Mouse (Mus musculus) megakaryocyte-erythroid progenitor cell, adult 5 weeks (primary cell): Measurements from ENCODE around the gene Ralgapb. TPM values are rescaled to one million over a fixed set of nuclear protein-coding genes. Genes with fewer than 3 reads are reported as not detected.

Source experiments
- polyA plus RNA-seq: library from polyadenylated mRNA; stranded (reverse); fragments of >175 nt; gene quantifications from 2 replicates; pipeline ENCODE4 v1.2.3, GENCODE M21; 2012

Ralgapb gene
- 2.5 and 2.9 TPM in 2 replicates for polyA plus RNA-seq

GRCm38 (mm10) chr2:158409595-158410021, at the start of gene Ralgapb:
Ralgapb (plus strand) TSS chr2:158409848.

GRCm38 (mm10) chr2:158375443-158376122, 34.1 kb upstream of the Ralgapb start, which contains the start of gene Snhg11:
Snhg11 (plus strand) TSS chr2:158375638.

GRCm38 (mm10) chr2:158501836-158502812, 92.5 kb downstream of the Ralgapb start, which contains the start of gene Adig:
Adig (plus strand) TSS chr2:158502612.

GRCm38 (mm10) chr2:158512528-158512927, 102.9 kb downstream of the Ralgapb start, which contains the start of gene Arhgap40:
Arhgap40 (plus strand) TSS chr2:158512796.

Other genes starting within 250 kb of the Ralgapb start
- gene D630003M21Rik, start 180.6 kb upstream of the Ralgapb start, polyA plus RNA-seq = 0.03 and 0.04 TPM in 2 replicates
- gene Bpi, start 151.8 kb upstream of the Ralgapb start, polyA plus RNA-seq = 0.10 TPM in 1 of 2 replicates, not detected in the other
- 30.5 and 54.0 TPM in 2 replicates for gene Lbp, start 103.4 kb upstream of the Ralgapb start, polyA plus RNA-seq
- gene Snhg11, start 34.2 kb upstream of the Ralgapb start, polyA plus RNA-seq = 0.11 and 0.17 TPM in 2 replicates
- gene Adig, start 92.8 kb downstream of the Ralgapb start, polyA plus RNA-seq = 0.16 TPM in 1 of 2 replicates, not detected in the other
- gene Arhgap40, start 102.9 kb downstream of the Ralgapb start, polyA plus RNA-seq = 0.17 TPM in 1 of 2 replicates, not detected in the other
- gene Slc32a1, start 200.9 kb downstream of the Ralgapb start, polyA plus RNA-seq = 0.11 and 0.46 TPM in 2 replicates
- 14.9 and 16.9 TPM in 2 replicates for gene Actr5, start 215.0 kb downstream of the Ralgapb start, polyA plus RNA-seq